8 mouse cellular contexts compared by ENCODE assay signal in the genomic region with DNA sequence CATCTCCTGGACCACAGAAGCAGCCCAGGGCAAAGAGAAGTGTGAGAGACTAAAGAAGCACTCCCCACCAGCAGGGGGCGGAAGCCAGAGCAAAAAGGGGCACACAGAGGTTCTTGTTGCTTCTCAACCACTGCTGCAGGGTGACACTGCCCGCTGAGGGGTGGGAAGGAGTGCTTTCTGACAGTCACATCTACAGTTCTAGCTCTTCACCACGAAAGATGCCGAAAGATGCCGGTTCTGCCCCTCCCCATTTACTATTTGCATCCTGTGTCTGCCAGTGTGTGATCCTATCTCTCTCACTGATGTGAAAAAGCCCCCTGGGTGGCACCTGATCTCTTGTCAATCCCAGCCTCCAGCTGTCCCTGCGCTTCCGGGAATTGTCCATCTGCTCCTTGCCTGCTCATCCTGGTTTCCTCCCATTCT.
DNase-seq lines count a peak whose midpoint lies in the region; ATAC-seq and TF ChIP-seq lines count a peak whose summit lies in the region.

No protein-coding gene starts in this region.

- no peak for TF ChIP-seq POLR2A in embryonic fibroblast, embryonic 13.5 days (IDR thresholded peaks at IDR 0.05; ENCODE audit: low read depth, low read length)

- intact Hi-C loops in left cerebral cortex, postnatal 14 days (cut with DNase I) = no loop called here

- no peak overlapping the region for H3K4me2 ChIP-seq in intestine, embryonic 14.5 days (ENCODE audit: low read length)
- H3K4me2 ChIP-seq in intestine, embryonic 16.5 days (ENCODE audit: low read depth, low read length) = no peak overlapping the region
- H3K4me2 ChIP-seq in forebrain, embryonic 13.5 days = no peak overlapping the region

- no peak overlapping the region for H3K4me3 ChIP-seq in intestine, embryonic 14.5 days (ENCODE audit: low read depth, low read length)
- H3K4me3 ChIP-seq in intestine, embryonic 16.5 days (ENCODE audit: low read length) = no peak overlapping the region
- H3K4me3 ChIP-seq in G1E (ENCODE audit: low read depth, low read length) = no peak overlapping the region
- no peak overlapping the region for H3K4me3 ChIP-seq in embryonic fibroblast, embryonic 13.5 days (ENCODE audit: insufficient read depth, low read length)
- H3K4me3 ChIP-seq in forebrain, embryonic 13.5 days = no peak overlapping the region

- H3K9me3 ChIP-seq in intestine, embryonic 14.5 days (ENCODE audit: control insufficient read depth, low read length) = no peaks in the 10 kb centered on the region
- no peaks in the 10 kb centered on the region for H3K9me3 ChIP-seq in intestine, embryonic 16.5 days (ENCODE audit: control insufficient read depth, low read length)
- no peaks in the 10 kb centered on the region for H3K9me3 ChIP-seq in G1E (replicated peaks)
- H3K9me3 ChIP-seq in forebrain, embryonic 13.5 days (replicated peaks) = no peaks in the 10 kb centered on the region

- no peaks in the 10 kb centered on the region for H3K27me3 ChIP-seq in intestine, embryonic 14.5 days (replicated peaks; ENCODE audit: control insufficient read depth, insufficient read depth, low read length)
- H3K27me3 ChIP-seq in intestine, embryonic 16.5 days (replicated peaks; ENCODE audit: control insufficient read depth, insufficient read depth, low read length) = no peaks in the 10 kb centered on the region
- peaks cover 23% of the 10 kb centered on the region for H3K27me3 ChIP-seq in G1E (ENCODE audit: insufficient read depth, low read length)
- H3K27me3 ChIP-seq in forebrain, embryonic 13.5 days = no peaks in the 10 kb centered on the region

- DNase-seq in intestine, embryonic 14.5 days (ENCODE audit: low spot score) = peak; percentile 51
- DNase-seq in 416B (ENCODE audit: low read depth) (peak; percentile 55), G1E (ENCODE audit: low spot score) (no peak)
- DNase-seq in lung, postnatal 4 days = peak; percentile 50 to 79
- DNase-seq in left cerebral cortex, postnatal 14 days (ENCODE audit: low spot score in 2 of 2) = no peak

- no peak for ATAC-seq in intestine, embryonic 14.5 days (replicated peaks; ENCODE audit: low FRiP score, low TSS enrichment, low read depth)
- ATAC-seq in intestine, embryonic 16.5 days = no peak
- no peak for ATAC-seq in G1E (ENCODE audit: extremely low read depth, insufficient number of reproducible peaks, low FRiP score, poor library complexity, severe bottlenecking)
- no peak for ATAC-seq in forebrain, embryonic 13.5 days

- no peaks in the 10 kb centered on the region; the same call in 1 of the 2 replicates for H3K4me1 ChIP-seq in intestine, embryonic 14.5 days (replicated peaks; ENCODE audit: control insufficient read depth, insufficient read depth, low read length)
- peaks cover 3% of the 10 kb centered on the region; the same call in 1 of the 2 replicates for H3K4me1 ChIP-seq in intestine, embryonic 16.5 days (ENCODE audit: control insufficient read depth, insufficient read depth, low read length)
- peaks cover 8% of the 10 kb centered on the region; the same call in 1 of the 2 replicates for H3K4me1 ChIP-seq in G1E (ENCODE audit: insufficient read depth, low read depth, low read length)
- no peaks in the 10 kb centered on the region; the same call in 1 of the 2 replicates for H3K4me1 ChIP-seq in embryonic fibroblast, embryonic 13.5 days (ENCODE audit: control insufficient read depth, insufficient read depth, low read length)
- H3K4me1 ChIP-seq in forebrain, embryonic 13.5 days = no peaks in the 10 kb centered on the region

- H3K36me3 ChIP-seq in intestine, embryonic 14.5 days (ENCODE audit: control insufficient read depth, insufficient read depth, low read length) = no peaks in the 10 kb centered on the region
- H3K36me3 ChIP-seq in intestine, embryonic 16.5 days (ENCODE audit: control insufficient read depth, insufficient read depth, low read length) = no peaks in the 10 kb centered on the region
- no peaks in the 10 kb centered on the region for H3K36me3 ChIP-seq in G1E (replicated peaks)
- no peaks in the 10 kb centered on the region for H3K36me3 ChIP-seq in forebrain, embryonic 13.5 days (ENCODE audit: poor library complexity, severe bottlenecking)

- H3K9ac ChIP-seq in intestine, embryonic 14.5 days (ENCODE audit: low read length) = no peak overlapping the region
- H3K9ac ChIP-seq in intestine, embryonic 16.5 days (ENCODE audit: low read depth, low read length) = no peak overlapping the region
- no peak overlapping the region for H3K9ac ChIP-seq in forebrain, embryonic 13.5 days

- 41% methylated on average over 7 of the region's 7 CpGs for WGBS in intestine, embryonic 14.5 days
- 54% methylated on average over 7 of the region's 7 CpGs for WGBS in intestine, embryonic 16.5 days
- 68% methylated on average over 7 of the region's 7 CpGs for WGBS in forebrain, embryonic 13.5 days

- TF ChIP-seq CTCF in G1E (IDR thresholded peaks at IDR 0.05; ENCODE audit: low read depth, low read length) = peak; percentile 27; the same call in 1 of the 2 replicates
- TF ChIP-seq CTCF in embryonic fibroblast, embryonic 13.5 days (IDR thresholded peaks at IDR 0.05; ENCODE audit: borderline replicate concordance, insufficient read depth, low read length) = 0 out of 2 replicates have a peak, but pooled peaks have one; percentile 4

- H3K27ac ChIP-seq in intestine, embryonic 14.5 days (ENCODE audit: low read depth) = no peak overlapping the region
- no peak overlapping the region for H3K27ac ChIP-seq in intestine, embryonic 16.5 days (ENCODE audit: low read length)
- no peak overlapping the region for H3K27ac ChIP-seq in embryonic fibroblast, embryonic 13.5 days (ENCODE audit: insufficient read depth, low read length)
- H3K27ac ChIP-seq in forebrain, embryonic 13.5 days = no peak overlapping the region

Comparison
In these comparisons a context has a peak if more than half of its experiments do, and no peak if none do; other contexts are left out.
1. DNase-seq: peak in intestine, embryonic 14.5 days (single experiment), 416B (single experiment) and lung, postnatal 4 days (2 of 2); none in G1E (single experiment) and left cerebral cortex, postnatal 14 days (0 of 2).